ENCODE assay signal across 8 mouse cellular contexts in the genomic region with DNA sequence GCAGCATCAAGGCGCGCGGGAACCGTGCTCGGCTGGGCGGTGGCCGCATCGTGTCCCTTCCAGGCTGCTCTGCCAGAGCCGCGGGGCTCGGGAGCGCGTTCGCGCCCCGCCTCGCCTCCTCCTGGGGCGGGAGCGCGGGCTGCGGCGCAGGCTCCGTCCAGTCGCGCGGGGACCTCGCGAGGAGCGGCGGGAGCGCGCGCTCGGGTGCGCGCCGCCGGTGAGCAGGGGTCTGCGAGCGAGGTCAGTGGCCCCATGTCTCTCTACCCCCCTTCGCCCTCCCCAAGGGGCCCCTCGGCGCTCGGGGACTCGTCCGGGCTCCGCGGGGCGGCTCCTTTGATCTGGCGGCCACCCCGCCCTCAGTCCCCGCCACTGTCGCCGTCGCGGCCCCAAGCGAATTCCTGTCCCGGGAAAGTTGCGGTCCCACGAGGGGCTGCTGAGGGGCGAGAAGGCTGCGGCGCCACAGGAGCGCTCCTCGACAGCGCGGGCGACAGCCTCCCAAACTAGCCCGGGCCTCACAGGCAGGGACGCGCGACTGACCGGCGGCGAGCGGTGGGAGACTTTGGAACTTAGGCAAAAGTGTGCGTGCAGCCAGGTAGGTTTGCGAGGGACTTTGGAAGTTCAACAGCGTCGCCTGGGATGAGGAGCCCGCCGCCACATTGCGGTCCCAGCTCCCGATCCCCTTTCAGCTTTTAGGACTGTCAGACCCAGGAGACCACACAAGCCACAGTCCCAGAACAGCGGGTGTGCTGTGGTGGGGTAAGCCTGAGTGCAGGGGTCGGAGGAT. TPM values are rescaled to one million over a fixed set of nuclear protein-coding genes. Genes with fewer than 3 reads are reported as not detected.
DNase-seq lines count a peak whose midpoint lies in the region; ATAC-seq and TF ChIP-seq lines count a peak whose summit lies in the region.

A gene (minus strand): TSS at position 49 of the 784 bp plus-strand sequence.

- peak within 1 kb of the TSS; percentile 98 for H3K4me2 ChIP-seq in lung, embryonic 14.5 days
- peak within 1 kb of the TSS; percentile 99 for H3K4me2 ChIP-seq in neural tube, embryonic 15.5 days

- no peak for DNase-seq in layer of hippocampus, adult 2 months (ENCODE audit: low spot score in 2 of 2)
- no peak for DNase-seq in layer of hippocampus, adult 8-10 months (ENCODE audit: low spot score in 2 of 2)
- DNase-seq in adrenal gland, postnatal 36 days: peak; percentile 44 to 74
- peak; percentile 37 for DNase-seq in forelimb bud, embryonic 11.5 days (ENCODE audit: low read depth, low spot score)
- DNase-seq in kidney, adult 11 months: peak; percentile 7
- peak; percentile 68 for DNase-seq in lung, embryonic 14.5 days
- no peak for DNase-seq in MN1 (ENCODE audit: low spot score)

- no peak for TF ChIP-seq CTCF in layer of hippocampus, adult 2 months (conservative IDR thresholded peaks at IDR 0.05)
- no peak for TF ChIP-seq CTCF in lung, embryonic 14.5 days (IDR thresholded peaks at IDR 0.05; ENCODE audit: low read depth)

- H3K9ac ChIP-seq in lung, embryonic 14.5 days: peak within 1 kb of the TSS; percentile 68
- peak within 1 kb of the TSS; percentile 77 for H3K9ac ChIP-seq in neural tube, embryonic 15.5 days (replicated peaks)

- H3K4me1 ChIP-seq in lung, embryonic 14.5 days (ENCODE audit: insufficient read depth): no peaks in the 10 kb centered on the region
- H3K4me1 ChIP-seq in neural tube, embryonic 15.5 days: peaks cover 19% of the 10 kb centered on the region

- ATAC-seq in lung, embryonic 14.5 days (ENCODE audit: insufficient read depth): peak; percentile 78
- peak; percentile 79 for ATAC-seq in neural tube, embryonic 15.5 days (ENCODE audit: low FRiP score)

- H3K27me3 ChIP-seq in lung, embryonic 14.5 days (ENCODE audit: insufficient read depth, low read length): peaks cover 13% of the 10 kb centered on the region; the same call in 1 of the 2 replicates
- H3K27me3 ChIP-seq in neural tube, embryonic 15.5 days (replicated peaks): peaks cover 39% of the 10 kb centered on the region

- no peaks in the 10 kb centered on the region for H3K36me3 ChIP-seq in lung, embryonic 14.5 days (ENCODE audit: insufficient read depth)
- H3K36me3 ChIP-seq in neural tube, embryonic 15.5 days: no peaks in the 10 kb centered on the region

- peak within 1 kb of the TSS; percentile 66 for H3K4me3 ChIP-seq in layer of hippocampus, adult 2 months
- peak within 1 kb of the TSS; percentile 70 for H3K4me3 ChIP-seq in lung, embryonic 14.5 days (ENCODE audit: low read depth, low read length)
- peak within 1 kb of the TSS; percentile 74 for H3K4me3 ChIP-seq in neural tube, embryonic 15.5 days (replicated peaks)

- H3K27ac ChIP-seq in layer of hippocampus, adult 2 months: no peak within 1 kb of the TSS
- no peak within 1 kb of the TSS for H3K27ac ChIP-seq in lung, embryonic 14.5 days (ENCODE audit: low read depth)
- no peak within 1 kb of the TSS for H3K27ac ChIP-seq in neural tube, embryonic 15.5 days (replicated peaks)

- under 1% methylated on average over 82 of the region's 86 CpGs for WGBS in lung, embryonic 14.5 days
- under 1% methylated on average over 81 of the region's 86 CpGs for WGBS in neural tube, embryonic 15.5 days

- no peaks in the 10 kb centered on the region for H3K9me3 ChIP-seq in lung, embryonic 14.5 days (ENCODE audit: low read depth, low read length)
- no peaks in the 10 kb centered on the region for H3K9me3 ChIP-seq in neural tube, embryonic 15.5 days (replicated peaks)

RNA-seq across cellular contexts. Expression of the gene that starts here (rescaled TPM):
- total RNA-seq in layer of hippocampus, adult 2 months (2021): under 1 TPM; 0.32 to 0.33 TPM
- under 1 TPM in 2 of 4 experiments, not detected in 2; 0.29 TPM for total RNA-seq in layer of hippocampus, adult 8-10 months (2022)
- under 1 TPM; 0.13 to 0.17 TPM for total RNA-seq in adrenal gland, postnatal 36 days (2021)
- 0.70 and 1.1 TPM in 2 replicates for polyA plus RNA-seq in lung, embryonic 14.5 days (2014; fragmentation: Nextera tagmentation; extraction: Ambion mirVana)
- 0.96 and 1.2 TPM in 2 replicates for polyA plus RNA-seq in neural tube, embryonic 15.5 days (2015; fragmentation: Nextera tagmentation; extraction: Ambion mirVana)

Comparison
In these comparisons a context has a peak if more than half of its experiments do, and no peak if none do; other contexts are left out.
1. Peak in DNase-seq in adrenal gland, postnatal 36 days; RNA of the gene not detected or under 1 TPM.
2. DNase-seq: peak in forelimb bud, embryonic 11.5 days (single experiment), kidney, adult 11 months (single experiment) and lung, embryonic 14.5 days (single experiment); none in layer of hippocampus, adult 2 months (0 of 2), layer of hippocampus, adult 8-10 months (0 of 2) and MN1 (single experiment).
3. Peak in every context shown above with its lines, with median percentiles within 50 percentile points of each other: H3K4me3 ChIP-seq.